Mouse (Mus musculus) bone marrow macrophage, adult 2 months (primary cell): ENCODE measurements at regions not wholly inside any gene's neighbourhood (a gene's known extent, or its start where the extent isn't known, plus 50 kb on each side); places are given as distances from the start of the nearest gene placed in this dataset.
A peak's percentile ranks its signal among the peaks of the same experiment; 100 is the strongest.
"Not testable (repeated sequence)": the region's sequence is repeated elsewhere in the genome, so short reads cannot be mapped to it uniquely, and the experiment has no call there.

Source experiments
- H3K27ac ChIP-seq: 2 replicates; pipeline ENCODE4 v1.5.1; 2012; ENCODE audit warnings: low read depth, low read length; ENCODE audit not compliant: insufficient read depth
- H3K4me1 ChIP-seq: 2 replicates; pipeline ENCODE4 v1.6.1; 2012; ENCODE audit warnings: low read length; ENCODE audit not compliant: control insufficient read depth, insufficient read depth
- H3K4me3 ChIP-seq: 2 replicates; pipeline ENCODE4 v1.5.1; 2012; ENCODE audit warnings: mild to moderate bottlenecking, low read length, moderate library complexity; ENCODE audit not compliant: insufficient read depth
- CTCF ChIP-seq: IDR thresholded peaks from 2 replicates; pipeline ENCODE4 v1.5.1; 2012; ENCODE audit warnings: low read depth, mild to moderate bottlenecking, low read length, moderate library complexity
- POLR2A ChIP-seq: IDR thresholded peaks from 2 replicates; pipeline ENCODE4 v1.6.1; 2012; ENCODE audit warnings: mild to moderate bottlenecking, low read depth, low read length, borderline replicate concordance

DNA sequence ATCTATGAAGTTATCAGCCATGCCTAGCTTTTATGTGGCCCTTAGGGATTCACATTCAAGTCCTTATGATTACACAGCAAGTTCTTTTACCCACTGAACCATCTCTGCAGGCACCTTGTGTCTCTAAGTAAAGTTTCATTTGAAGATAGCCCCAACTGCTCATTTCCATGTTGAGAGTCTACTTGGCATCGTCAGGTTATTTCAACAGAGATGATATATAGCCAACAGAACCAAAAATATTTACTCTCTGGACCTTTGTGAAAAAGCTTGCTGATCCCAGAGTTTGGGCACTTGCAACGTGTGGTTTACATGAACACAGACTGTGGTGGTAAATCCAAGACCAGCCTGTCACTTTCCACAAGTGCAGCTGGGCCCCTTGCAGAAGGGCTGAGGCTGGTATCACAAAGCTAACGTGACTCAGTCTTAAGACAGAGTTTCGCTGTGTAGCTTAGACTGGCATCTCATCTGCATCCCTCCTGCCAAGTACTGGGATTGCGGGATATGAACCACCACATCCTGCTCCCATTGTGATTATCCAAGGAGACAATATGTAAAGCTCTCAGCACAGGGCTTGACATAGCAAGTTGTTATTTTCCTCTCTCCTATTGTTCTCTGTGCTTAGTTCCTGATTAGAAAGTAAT is 105.0 kb upstream of the Lnx1 start:
- Histone ChIP-seq H3K4me1 (no peaks in the 10 kb centered on the region), H3K27ac (no peak overlapping the region), H3K4me3 (no peak overlapping the region)
- no peak for TF ChIP-seq CTCF
- TF ChIP-seq POLR2A, result no peak

DNA sequence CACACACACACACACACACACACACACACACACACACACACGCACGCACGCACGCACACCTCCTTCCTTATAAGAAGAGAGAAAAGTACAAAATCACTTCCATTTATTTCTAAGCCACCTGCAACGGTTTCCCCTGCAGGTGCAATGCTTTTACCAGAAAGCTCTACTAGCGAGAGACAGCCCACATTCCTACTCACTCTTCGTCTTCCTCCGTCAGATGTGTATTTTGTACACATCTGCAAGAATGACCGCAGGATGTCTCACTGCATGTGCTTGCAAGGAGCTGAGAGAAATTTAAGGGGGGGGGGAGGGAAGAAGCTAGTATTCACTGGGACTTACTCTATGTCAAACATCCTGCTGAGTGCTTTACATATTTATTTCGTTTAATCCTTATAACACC is 99.2 kb upstream of the Lnx1 start:
- Histone ChIP-seq H3K4me3 (no peak overlapping the region), H3K27ac (no peak overlapping the region), H3K4me1 (no peaks in the 10 kb centered on the region)
- TF ChIP-seq CTCF (no peak), POLR2A (no peak)

DNA sequence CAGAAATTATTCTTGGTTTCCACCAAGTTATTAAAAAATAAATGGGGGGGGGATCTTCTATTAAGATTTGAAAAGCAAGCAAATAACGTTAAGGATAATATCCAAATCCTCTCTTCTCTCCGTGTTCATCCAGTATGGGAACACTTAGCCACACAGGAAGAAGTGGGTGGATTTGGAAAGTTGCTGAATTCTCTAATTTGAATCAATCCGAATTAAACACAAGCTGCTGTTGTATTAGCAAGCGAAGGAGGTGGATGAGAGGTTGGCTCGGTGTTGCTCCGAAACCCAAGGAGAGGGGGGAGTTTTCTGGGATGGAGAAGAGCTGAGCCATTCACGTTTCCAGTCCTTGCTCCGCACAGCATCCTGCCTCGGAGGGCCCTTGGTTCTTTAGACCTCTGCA is 97.6 kb upstream of the Lnx1 start:
- Histone ChIP-seq H3K27ac (no peak overlapping the region), H3K4me1 (no peaks in the 10 kb centered on the region), H3K4me3 (no peak overlapping the region)
- TF ChIP-seq POLR2A (no peak), CTCF (no peak)

DNA sequence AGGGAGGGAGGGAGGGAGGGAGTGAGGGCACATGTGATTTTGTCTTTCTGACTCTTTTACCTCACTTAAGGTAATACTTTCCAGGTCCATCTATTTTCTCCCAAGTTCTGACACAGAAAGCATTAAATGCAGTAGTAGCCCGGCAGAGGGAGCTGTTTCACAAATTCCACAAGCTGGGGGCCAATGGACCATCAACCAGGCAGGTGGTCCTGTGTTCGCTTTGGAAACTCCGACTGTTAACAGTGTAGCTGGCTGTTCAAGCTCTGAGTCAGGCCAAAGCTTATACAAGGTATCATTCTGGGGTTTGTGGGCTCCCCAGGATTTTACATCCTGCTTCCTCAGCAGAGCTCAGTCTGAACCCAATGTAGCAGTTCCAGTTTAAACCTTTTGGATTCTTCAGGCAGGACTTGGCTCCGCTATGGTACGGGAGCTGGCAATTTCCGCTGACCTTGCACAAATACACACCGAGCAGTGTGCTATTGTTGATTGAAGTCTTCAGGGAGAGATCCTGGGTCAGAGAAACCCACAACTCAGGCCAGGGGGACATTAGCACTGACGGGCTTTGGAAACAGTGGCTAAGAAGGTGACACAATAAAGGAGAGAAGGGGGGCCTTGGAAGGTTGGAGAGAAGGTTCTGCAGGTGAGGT is 93.8 kb upstream of the Lnx1 start:
- no peaks in the 10 kb centered on the region for H3K4me1 ChIP-seq
- H3K4me3 ChIP-seq, result no peak overlapping the region
- peak; percentile 50; the same call in 1 of the 2 replicates for TF ChIP-seq CTCF
- no peak for TF ChIP-seq POLR2A
- H3K27ac ChIP-seq, result no peak overlapping the region

DNA sequence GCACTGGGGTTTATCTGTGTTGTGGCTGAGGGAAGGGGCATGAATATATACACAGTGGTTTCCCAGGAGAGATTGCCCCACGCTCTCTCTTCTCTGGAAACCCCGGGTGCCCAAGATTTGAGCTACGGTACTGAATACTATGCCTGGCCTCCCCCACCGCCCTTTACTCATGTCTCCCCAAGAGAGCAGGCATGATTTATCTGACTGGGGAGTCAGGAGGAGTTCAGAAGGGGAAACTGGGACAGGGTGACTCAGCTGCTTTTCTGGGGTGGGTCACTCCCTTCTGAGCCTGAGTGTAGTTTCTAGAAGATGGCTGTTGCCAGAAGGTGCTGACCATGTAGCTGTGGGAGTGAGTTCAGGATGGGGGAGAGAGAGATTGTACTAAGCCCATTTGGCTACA is 92.0 kb upstream of the Lnx1 start:
- TF ChIP-seq POLR2A (no peak), CTCF (no peak)
- Histone ChIP-seq H3K27ac (no peak overlapping the region), H3K4me1 (no peaks in the 10 kb centered on the region), H3K4me3 (no peak overlapping the region)

DNA sequence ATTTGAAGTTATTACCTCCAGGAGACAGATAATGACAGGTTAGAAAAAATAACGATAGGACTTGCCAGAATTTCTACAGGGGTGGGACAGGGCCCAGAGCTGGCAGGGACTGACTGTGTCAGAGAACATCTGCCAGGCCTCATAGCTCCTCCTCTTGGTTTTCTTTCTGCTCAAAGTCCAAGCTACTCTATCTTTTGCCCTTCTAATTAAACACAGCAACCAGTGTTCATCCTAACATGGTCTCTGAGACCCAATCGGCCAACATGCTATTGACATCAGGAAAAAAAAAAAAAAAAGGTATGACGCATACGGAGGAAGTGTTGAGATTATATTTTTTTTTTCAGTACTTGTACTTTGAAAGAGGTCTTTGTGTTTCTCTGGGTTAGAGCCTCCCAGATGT is 90.7 kb upstream of the Lnx1 start:
- Histone ChIP-seq H3K27ac (no peak overlapping the region), H3K4me3 (no peak overlapping the region), H3K4me1 (no peaks in the 10 kb centered on the region)
- TF ChIP-seq POLR2A, result no peak

DNA sequence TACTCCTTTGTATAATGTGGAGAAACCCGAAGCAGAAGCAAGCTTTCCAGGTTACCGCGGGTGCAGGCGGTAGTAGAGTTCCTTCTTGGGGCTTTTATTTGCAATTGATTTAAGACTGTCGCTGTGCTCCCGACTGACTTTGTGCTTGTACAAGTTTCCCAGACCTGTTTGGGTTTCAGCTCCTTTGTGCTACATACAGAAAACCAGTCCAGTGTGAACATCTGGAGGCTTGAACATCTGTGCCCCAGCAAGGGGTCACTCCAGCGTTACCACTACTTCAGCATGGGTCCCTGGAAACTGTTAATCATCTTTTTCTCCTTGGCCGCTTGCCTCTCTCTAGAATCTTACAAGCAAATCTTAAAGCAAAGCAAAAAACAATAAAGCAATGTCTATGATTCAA is 90.2 kb upstream of the Lnx1 start:
- TF ChIP-seq CTCF, result no peak
- no peak for TF ChIP-seq POLR2A
- no peaks in the 10 kb centered on the region for H3K4me1 ChIP-seq
- H3K27ac ChIP-seq, result no peak overlapping the region
- H3K4me3 ChIP-seq, result no peak overlapping the region

DNA sequence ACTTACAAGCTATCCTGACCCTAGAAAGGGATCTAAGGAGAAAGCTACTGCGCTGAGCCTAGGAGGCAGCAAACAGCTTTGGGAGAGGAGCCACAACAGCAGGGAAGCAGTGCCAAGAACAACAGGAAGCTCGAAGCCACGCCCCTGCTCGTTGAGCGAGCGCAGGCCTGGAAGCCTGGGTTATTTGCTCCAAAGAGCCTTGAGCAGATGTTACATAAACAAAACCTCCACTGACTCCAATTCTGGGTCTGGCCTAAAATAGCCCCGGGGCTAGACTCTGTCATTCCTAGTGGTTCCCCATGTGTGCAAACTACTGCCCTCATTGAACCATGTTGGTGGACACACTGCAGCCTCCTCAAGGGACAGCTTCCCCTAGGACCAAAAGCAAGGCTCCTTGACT is 89.6 kb upstream of the Lnx1 start:
- no peak overlapping the region for H3K4me3 ChIP-seq
- no peak overlapping the region for H3K27ac ChIP-seq
- H3K4me1 ChIP-seq, result no peaks in the 10 kb centered on the region
- TF ChIP-seq POLR2A, result no peak
- TF ChIP-seq CTCF, result no peak

DNA sequence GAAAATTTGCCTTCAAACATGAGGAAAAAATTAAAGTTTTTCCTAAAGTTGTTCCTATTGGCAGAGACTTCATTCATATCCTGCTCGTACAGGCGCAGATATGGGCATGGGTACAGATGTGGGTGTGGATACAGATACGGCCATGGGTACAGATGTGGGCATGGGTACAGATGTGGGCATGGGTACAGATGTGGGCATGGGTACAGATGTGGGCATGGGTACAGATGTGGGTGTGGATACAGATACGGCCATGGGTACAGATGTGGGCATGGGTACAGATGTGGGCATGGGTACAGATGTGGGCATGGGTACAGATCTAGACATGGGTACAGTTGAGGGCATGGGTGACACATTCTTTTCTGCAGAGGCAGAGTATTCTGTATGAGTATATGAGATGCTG is 87.8 kb upstream of the Lnx1 start:
- H3K4me1 ChIP-seq, H3K4me3 ChIP-seq, H3K27ac ChIP-seq: not testable (repeated sequence)

DNA sequence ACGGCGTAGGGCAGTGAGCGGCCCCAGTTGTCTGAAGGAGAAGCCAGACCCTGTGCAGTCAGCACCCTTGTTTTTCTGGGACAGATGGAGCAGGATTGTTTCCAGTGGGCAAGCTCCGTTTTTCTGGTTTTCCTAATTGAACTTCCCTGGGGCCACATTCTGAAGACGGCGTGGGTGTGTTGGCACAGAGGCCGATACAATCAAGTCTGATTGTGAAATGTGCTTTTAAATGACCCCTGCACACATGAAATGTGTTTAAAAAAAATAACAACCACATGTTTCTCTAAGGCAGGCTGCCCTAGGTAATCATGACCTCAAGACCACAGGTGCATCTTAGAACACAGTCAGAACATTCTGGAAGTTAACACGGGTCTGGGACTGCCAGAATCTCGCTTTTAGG is 81.2 kb upstream of the Lnx1 start:
- Histone ChIP-seq H3K27ac (no peak overlapping the region), H3K4me1 (no peaks in the 10 kb centered on the region), H3K4me3 (no peak overlapping the region)
- TF ChIP-seq POLR2A (no peak), CTCF (no peak)

DNA sequence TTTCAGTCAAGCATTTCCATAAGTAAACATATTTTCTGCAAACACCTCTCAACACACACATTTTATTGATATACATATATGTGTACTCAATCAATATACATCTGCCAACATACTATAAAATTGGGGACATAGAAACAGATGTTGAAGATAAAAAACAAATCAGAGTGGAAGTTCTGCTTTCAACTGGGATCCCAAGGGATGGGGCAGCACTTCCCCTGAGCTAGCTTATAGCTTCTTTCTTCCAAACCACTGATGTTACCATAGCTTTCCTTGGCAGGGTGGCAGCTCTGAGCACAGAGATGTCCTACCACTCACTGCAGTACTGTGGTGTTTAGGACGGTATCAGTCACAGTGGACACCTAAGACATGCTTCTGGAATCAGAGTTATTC is 75.4 kb upstream of the Lnx1 start:
- Histone ChIP-seq H3K27ac (no peak overlapping the region), H3K4me1 (no peaks in the 10 kb centered on the region), H3K4me3 (no peak overlapping the region)
- TF ChIP-seq POLR2A (no peak), CTCF (no peak)
